Mouse (Mus musculus) lung, embryonic 16.5 days (tissue): ENCODE measurements around the gene A630095N17Rik. TPM values are rescaled to one million over a fixed set of nuclear protein-coding genes. Genes with fewer than 3 reads are reported as not detected.
A peak's percentile ranks its signal among the peaks of the same experiment; 100 is the strongest.

Experiments
- ATAC-seq: fragments of 200-750 bp; cut with Nextera tagmentation; 2 replicates; pipeline ENCODE4 v1.8.0; 2017; ENCODE audit warnings: low read depth, mild to moderate bottlenecking, moderate library complexity
- H3K27ac ChIP-seq: fragments of 300-500 bp; sonication (generic); 2 replicates; pipeline ENCODE4 v1.5.1; 2014; ENCODE audit warnings: mild to moderate bottlenecking, control low read depth, low read length
- H3K27me3 ChIP-seq: fragments of 300-500 bp; sonication (generic); 2 replicates; pipeline ENCODE4 v1.6.1; 2014; ENCODE audit warnings: low read depth, low read length, mixed read lengths; ENCODE audit not compliant: control insufficient read depth, insufficient read depth
- H3K36me3 ChIP-seq: fragments of 300-500 bp; sonication (generic); 2 replicates; pipeline ENCODE4 v1.6.1; 2014; ENCODE audit warnings: low read length; ENCODE audit not compliant: control insufficient read depth, insufficient read depth
- H3K4me1 ChIP-seq: fragments of 300-500 bp; sonication (generic); replicated peaks from 2 replicates; pipeline ENCODE4 v1.6.1; 2014; ENCODE audit warnings: low read length, mixed read lengths; ENCODE audit not compliant: control insufficient read depth, insufficient read depth
- H3K4me2 ChIP-seq: fragments of 300-500 bp; sonication (generic); 2 replicates; pipeline ENCODE4 v1.6.1; 2014; ENCODE audit warnings: low read depth, low read length, control low read depth
- H3K4me3 ChIP-seq: fragments of 300-500 bp; sonication (generic); 2 replicates; pipeline ENCODE4 v1.5.1; 2014; ENCODE audit warnings: mild to moderate bottlenecking, low read length, control low read depth
- H3K9ac ChIP-seq: fragments of 300-500 bp; sonication (generic); 2 replicates; pipeline ENCODE4 v1.6.1; 2014; ENCODE audit warnings: low read length, control low read depth
- H3K9me3 ChIP-seq: fragments of 300-500 bp; sonication (generic); 2 replicates; pipeline ENCODE4 v1.6.1; 2016; ENCODE audit warnings: low read length; ENCODE audit not compliant: control insufficient read depth
- WGBS: fragments of 180-500 bp; shearing (Covaris S2); extraction: QIAGEN DNeasy Blood & Tissue Kit; methylation state at CpG from one replicate; pipeline ENCODE4 v1.1.7; 2014; 5-methylcytosine and 5-hydroxymethylcytosine counted together
- polyA plus RNA-seq: library from polyadenylated mRNA; unstranded; fragments of >200 nt; fragmentation: Nextera tagmentation; extraction: Ambion mirVana; gene quantifications from 2 replicates; pipeline ENCODE4 v1.2.1, GENCODE M21; 2015

A630095N17Rik gene
- polyA plus RNA-seq, 1 experiment from 2014 or later: not detected

- peak within 1 kb of the TSS; percentile 80 for H3K4me3 ChIP-seq
- H3K4me2 ChIP-seq: peak within 1 kb of the TSS; percentile 73
- H3K4me1 ChIP-seq: peaks cover 26% of the 10 kb centered on the region
- peak within 1 kb of the TSS; percentile 94 for H3K9ac ChIP-seq
- peak; percentile 96 for ATAC-seq
- H3K27ac ChIP-seq: peak within 1 kb of the TSS; percentile 25; the same call in 1 of the 2 replicates
- WGBS: 5% methylated on average over 42 of the region's 42 CpGs
- no peaks in the 10 kb centered on the region for H3K9me3 ChIP-seq
- peaks cover 13% of the 10 kb centered on the region for H3K36me3 ChIP-seq
- no peaks in the 10 kb centered on the region for H3K27me3 ChIP-seq
These were observed 21.5 kb downstream of the A630095N17Rik start, which contains the start of the genes Glb1l and Stk16 for GRCm38 (mm10) chr1:75210136-75211087. Gene Glb1l, minus strand, starts transcription at chr1:75210813. Gene Stk16, plus strand, starts transcription at chr1:75210838.

GRCm38 (mm10) chr1:75208967-75209678 is 22.8 kb downstream of the A630095N17Rik start:
- Histone ChIP-seq H3K9me3 (no peaks in the 10 kb centered on the region), H3K4me2 (peak overlapping the region; percentile 73), H3K36me3 (peaks cover 10% of the 10 kb centered on the region; the same call in 1 of the 2 replicates), H3K4me3 (peak overlapping the region; percentile 57), H3K27me3 (no peaks in the 10 kb centered on the region), H3K27ac (no peak overlapping the region; the same call in 1 of the 2 replicates), H3K4me1 (peaks cover 23% of the 10 kb centered on the region), H3K9ac (peak overlapping the region; percentile 74)
- 14% methylated on average over 34 of the region's 34 CpGs for WGBS
- ATAC-seq: peak; percentile 30

- H3K27ac ChIP-seq: no peak overlapping the region
- H3K27me3 ChIP-seq: no peaks in the 10 kb centered on the region
- no peak overlapping the region for H3K4me2 ChIP-seq
- no peak overlapping the region for H3K4me3 ChIP-seq
- peaks cover 18% of the 10 kb centered on the region for H3K36me3 ChIP-seq
- H3K9me3 ChIP-seq: no peaks in the 10 kb centered on the region
- WGBS: 73% methylated on average over 1 of the region's 1 CpGs
- H3K4me1 ChIP-seq: no peaks in the 10 kb centered on the region
- H3K9ac ChIP-seq: no peak overlapping the region
- no peak for ATAC-seq
These were observed 30.7 kb downstream of the A630095N17Rik start for GRCm38 (mm10) chr1:75201236-75201635.

GRCm38 (mm10) chr1:75192452-75192851 is 39.5 kb downstream of the A630095N17Rik start:
- Histone ChIP-seq H3K9me3 (no peaks in the 10 kb centered on the region), H3K36me3 (peaks cover 9% of the 10 kb centered on the region; the same call in 1 of the 2 replicates), H3K4me3 (peak overlapping the region; percentile 84), H3K9ac (peak overlapping the region; percentile 86), H3K4me2 (peak overlapping the region; percentile 85), H3K27ac (peak overlapping the region; percentile 93), H3K4me1 (peaks cover 8% of the 10 kb centered on the region), H3K27me3 (no peaks in the 10 kb centered on the region)
- peak; percentile 52 for ATAC-seq
- 0% methylated on average over 19 of the region's 19 CpGs for WGBS

GRCm38 (mm10) chr1:75191622-75192402 is 40.1 kb downstream of the A630095N17Rik start, which contains the start of the genes Ankzf1 and Atg9a:
Gene Ankzf1, plus strand, starts transcription at chr1:75192151.
Gene Atg9a, minus strand, starts transcription at chr1:75192196.
- no peaks in the 10 kb centered on the region for H3K9me3 ChIP-seq
- WGBS: under 1% methylated on average over 56 of the region's 56 CpGs
- H3K27me3 ChIP-seq: no peaks in the 10 kb centered on the region
- H3K4me3 ChIP-seq: peak within 1 kb of the TSS; percentile 84
- H3K36me3 ChIP-seq: peaks cover 12% of the 10 kb centered on the region
- ATAC-seq: peak; percentile 100
- peaks cover 8% of the 10 kb centered on the region for H3K4me1 ChIP-seq
- peak within 1 kb of the TSS; percentile 85 for H3K4me2 ChIP-seq
- peak within 1 kb of the TSS; percentile 86 for H3K9ac ChIP-seq
- H3K27ac ChIP-seq: peak within 1 kb of the TSS; percentile 93

- H3K9me3 ChIP-seq: no peaks in the 10 kb centered on the region
- peak overlapping the region; percentile 85 for H3K9ac ChIP-seq
- H3K36me3 ChIP-seq: peaks cover 14% of the 10 kb centered on the region
- peaks cover 8% of the 10 kb centered on the region for H3K4me1 ChIP-seq
- no peak for ATAC-seq
- peak overlapping the region; percentile 84 for H3K4me3 ChIP-seq
- 37% methylated on average over 5 of the region's 5 CpGs for WGBS
- peak overlapping the region; percentile 79 for H3K27ac ChIP-seq
- peak overlapping the region; percentile 72 for H3K4me2 ChIP-seq
- H3K27me3 ChIP-seq: no peaks in the 10 kb centered on the region
These were observed 40.7 kb downstream of the A630095N17Rik start for GRCm38 (mm10) chr1:75191258-75191621.

- H3K9ac ChIP-seq: peak overlapping the region; percentile 85
- peak overlapping the region; percentile 72; the same call in 1 of the 2 replicates for H3K4me2 ChIP-seq
- H3K36me3 ChIP-seq: peaks cover 18% of the 10 kb centered on the region
- WGBS: 44% methylated on average over 2 of the region's 2 CpGs
- no peak for ATAC-seq
- peaks cover 8% of the 10 kb centered on the region for H3K4me1 ChIP-seq
- no peak overlapping the region for H3K27ac ChIP-seq
- no peaks in the 10 kb centered on the region for H3K9me3 ChIP-seq
- H3K4me3 ChIP-seq: no peak overlapping the region
- no peaks in the 10 kb centered on the region for H3K27me3 ChIP-seq
These were observed 41.3 kb downstream of the A630095N17Rik start for GRCm38 (mm10) chr1:75190577-75190976.

- no peak overlapping the region for H3K9ac ChIP-seq
- no peak overlapping the region for H3K4me3 ChIP-seq
- no peak overlapping the region for H3K27ac ChIP-seq
- ATAC-seq: no peak
- no peaks in the 10 kb centered on the region for H3K27me3 ChIP-seq
- peaks cover 31% of the 10 kb centered on the region for H3K36me3 ChIP-seq
- no peaks in the 10 kb centered on the region for H3K9me3 ChIP-seq
- WGBS: 75% methylated on average over 2 of the region's 2 CpGs
- H3K4me1 ChIP-seq: peaks cover 1% of the 10 kb centered on the region; the same call in 1 of the 2 replicates
- no peak overlapping the region for H3K4me2 ChIP-seq
These were observed 43.9 kb downstream of the A630095N17Rik start for GRCm38 (mm10) chr1:75187914-75188483.
